In the genomic region with DNA sequence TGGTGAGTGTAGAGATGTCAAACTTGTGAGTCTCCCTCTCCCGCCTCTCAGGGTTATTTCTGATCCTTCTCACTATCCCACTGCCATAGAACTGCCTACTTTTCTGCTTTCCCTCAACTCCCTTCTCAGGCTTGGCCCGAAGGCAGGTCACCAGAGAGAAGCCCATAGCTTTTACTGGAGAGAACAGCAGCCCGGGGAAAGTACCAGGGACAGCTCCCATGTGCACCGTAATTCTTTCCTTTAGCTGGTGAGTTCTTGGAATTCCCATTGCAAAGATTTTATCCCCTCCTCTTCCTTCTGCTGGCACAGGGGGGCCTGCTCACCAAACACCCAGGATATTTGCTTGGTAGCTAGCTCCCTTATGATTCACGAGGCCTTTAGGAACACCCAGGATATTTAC, we compare ENCODE assay signal across 13 mouse cellular contexts. TPM values are rescaled to one million over a fixed set of nuclear protein-coding genes. Genes with fewer than 3 reads are reported as not detected.
DNase-seq lines count a peak whose midpoint lies in the region; ATAC-seq and TF ChIP-seq lines count a peak whose summit lies in the region.
"Had no signal": no experiment of that assay in that cellular context is flagged by ENCODE, and none has a peak within 500 bp of the region (broad histone marks: within the 10 kb centered on the region; RNA-seq: fewer than 3 reads in every experiment).

No protein-coding gene starts in this region.

- no peak overlapping the region for H3K27ac ChIP-seq in kidney, embryonic 14.5 days (ENCODE audit: low read depth, low read length)
- H3K27ac ChIP-seq: limb, embryonic 13.5 days had no signal

- H3K4me1 ChIP-seq in kidney, embryonic 14.5 days (ENCODE audit: control insufficient read depth, insufficient read depth, low read length) = no peaks in the 10 kb centered on the region
- H3K4me1 ChIP-seq: limb, embryonic 13.5 days had no signal

- ATAC-seq in kidney, embryonic 14.5 days (ENCODE audit: low FRiP score, low TSS enrichment) = no peak
- ATAC-seq in inflammation-experienced regulatory T-cells, adult 6 months = no peak
- ATAC-seq: liver, postnatal 0 days had no signal

- WGBS in kidney, embryonic 14.5 days = 24% methylated on average over 5 of the region's 5 CpGs

- no peaks in the 10 kb centered on the region for H3K27me3 ChIP-seq in kidney, embryonic 14.5 days (ENCODE audit: control insufficient read depth, insufficient read depth, low read length)
- H3K27me3 ChIP-seq in myocyte (ENCODE audit: control insufficient read depth, insufficient read depth, insufficient read length) = no peaks in the 10 kb centered on the region
- H3K27me3 ChIP-seq: CH12.LX had no signal

- DNase-seq in kidney, postnatal 4 days = peak; percentile 64 to 67
- DNase-seq in R1 (ENCODE audit: low read depth, low spot score) = peak; percentile 63
- peak; percentile 63 for DNase-seq in embryo, embryonic 11 days
- DNase-seq in cerebellum, adult 18-20 months = no peak
- DNase-seq: cerebellum, adult 11 months; liver, postnatal 0 days; thymus, adult 18-20 months had no signal

- H3K9me3 ChIP-seq in kidney, embryonic 14.5 days (ENCODE audit: control insufficient read depth, low read length) = no peaks in the 10 kb centered on the region
- H3K9me3 ChIP-seq: limb, embryonic 13.5 days had no signal

- H3K9ac ChIP-seq in kidney, embryonic 14.5 days (ENCODE audit: low read depth, low read length) = no peak overlapping the region
- H3K9ac ChIP-seq: limb, embryonic 13.5 days; liver, postnatal 0 days had no signal

- H3K36me3 ChIP-seq in kidney, embryonic 14.5 days (ENCODE audit: control insufficient read depth, insufficient read depth, low read length) = no peaks in the 10 kb centered on the region
- no peaks in the 10 kb centered on the region for H3K36me3 ChIP-seq in myocyte (ENCODE audit: control insufficient read depth, insufficient read depth)

- H3ac ChIP-seq in myocyte (ENCODE audit: control insufficient read depth, insufficient read length) = no peak overlapping the region

- H3K79me2 ChIP-seq in myocyte (ENCODE audit: control insufficient read depth, insufficient read depth) = no peaks in the 10 kb centered on the region

- no peak overlapping the region for H3K4me3 ChIP-seq in kidney, embryonic 14.5 days (ENCODE audit: low read length)
- no peak overlapping the region for H3K4me3 ChIP-seq in myocyte
- H3K4me3 ChIP-seq: limb, embryonic 13.5 days had no signal

- no peak overlapping the region for H3K4me2 ChIP-seq in kidney, embryonic 14.5 days (replicated peaks; ENCODE audit: low read depth, low read length)
- H3K4me2 ChIP-seq in myocyte (ENCODE audit: low read depth) = no peak overlapping the region
- H3K4me2 ChIP-seq: limb, embryonic 13.5 days had no signal

- TF ChIP-seq POLR2A in myocyte (IDR thresholded peaks at IDR 0.05; ENCODE audit: insufficient read length, low read depth) = no peak

TF ChIP-seq in myocyte, 11 proteins besides CTCF, POLR2A, EP300 and RAD21:
- peak; percentile 58 for TF ChIP-seq REST (IDR thresholded peaks at IDR 0.05; ENCODE audit: insufficient read depth, insufficient read length)
- no peak for TF ChIP-seq E2F4 (IDR thresholded peaks at IDR 0.05; ENCODE audit: insufficient read depth)

RNA-seq across cellular contexts. Expression of a gene that starts 56.5 kb away (rescaled TPM):
- 0.93 TPM in 1 of 2 replicates, not detected in the other for polyA plus RNA-seq in kidney, embryonic 14.5 days (2014; fragmentation: Nextera tagmentation; extraction: Ambion mirVana)
- polyA plus RNA-seq in myocyte (2012; fragmentation: generic; extraction: Trizol) = not detected
- polyA plus RNA-seq in inflammation-experienced regulatory T-cells, adult 6 months (2017; shearing (Covaris generic)) = not detected
- polyA plus RNA-seq: heart, postnatal 0 days; liver, postnatal 0 days had no signal

Comparison
In these comparisons a context has a peak if more than half of its experiments do, and no peak if none do; other contexts are left out.
1. DNase-seq: peak in kidney, postnatal 4 days (2 of 2), R1 (single experiment) and embryo, embryonic 11 days (single experiment); none in cerebellum, adult 18-20 months (0 of 2).